Mouse (Mus musculus): ENCODE results near the gene Mdga2.

DNA sequence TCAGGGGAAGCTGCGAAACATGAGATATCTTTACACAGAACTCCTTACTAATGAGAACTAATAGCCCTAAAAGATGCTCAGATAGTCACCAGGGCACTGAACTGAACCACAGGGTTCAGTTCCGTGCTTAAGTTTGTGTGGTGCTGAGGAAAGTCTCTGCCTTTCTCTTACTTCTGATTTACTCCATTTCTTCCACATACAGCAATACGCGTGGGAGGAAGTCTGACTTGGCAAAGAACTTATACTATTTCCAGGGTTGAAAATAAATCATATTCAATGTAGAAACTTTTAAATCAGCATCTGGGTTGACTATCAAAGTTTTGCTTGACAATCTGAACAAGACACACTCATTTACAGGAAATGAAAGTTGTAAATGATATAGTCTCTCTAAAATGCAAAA is 180.5 kb downstream of the Mdga2 start:
- no peak for TF ChIP-seq CTCF (IDR thresholded peaks at IDR 0.05; ENCODE audit: borderline replicate concordance, insufficient read depth, low read length)
- TF ChIP-seq POLR2A (IDR thresholded peaks at IDR 0.05; ENCODE audit: low read depth, low read length): no peak

Measured in embryonic fibroblast, embryonic 13.5 days (primary cell).